Mouse (Mus musculus) hindbrain, embryonic 11.5 days (tissue): Measurements from ENCODE around the gene Areg. TPM values are rescaled to one million over a fixed set of nuclear protein-coding genes. Genes with fewer than 3 reads are reported as not detected.

Experiments used
- polyA plus RNA-seq: library from polyadenylated mRNA; unstranded; fragments of >200 nt; fragmentation: Nextera tagmentation; extraction: Ambion mirVana; gene quantifications from 2 replicates; pipeline ENCODE4 v1.2.1, GENCODE M21; 2014

Areg gene
- polyA plus RNA-seq, 1 experiment from 2014 or later = not detected

Other genes starting within 250 kb of the Areg start
- gene Cxcl1, start 248.4 kb upstream of the Areg start, polyA plus RNA-seq = 0.29 TPM in 1 of 2 replicates, not detected in the other
- gene Cxcl2, start 235.7 kb upstream of the Areg start, polyA plus RNA-seq = not detected in 2 replicates
- gene Mthfd2l, start 208.5 kb upstream of the Areg start, polyA plus RNA-seq = 92.7 and 94.7 TPM in 2 replicates
- gene Epgn, start 112.1 kb upstream of the Areg start, polyA plus RNA-seq = 0.09 and 0.27 TPM in 2 replicates
- not detected in 2 replicates for gene Ereg, start 65.0 kb upstream of the Areg start, polyA plus RNA-seq